ENCODE assay signal across 8 mouse cellular contexts in the genomic region with DNA sequence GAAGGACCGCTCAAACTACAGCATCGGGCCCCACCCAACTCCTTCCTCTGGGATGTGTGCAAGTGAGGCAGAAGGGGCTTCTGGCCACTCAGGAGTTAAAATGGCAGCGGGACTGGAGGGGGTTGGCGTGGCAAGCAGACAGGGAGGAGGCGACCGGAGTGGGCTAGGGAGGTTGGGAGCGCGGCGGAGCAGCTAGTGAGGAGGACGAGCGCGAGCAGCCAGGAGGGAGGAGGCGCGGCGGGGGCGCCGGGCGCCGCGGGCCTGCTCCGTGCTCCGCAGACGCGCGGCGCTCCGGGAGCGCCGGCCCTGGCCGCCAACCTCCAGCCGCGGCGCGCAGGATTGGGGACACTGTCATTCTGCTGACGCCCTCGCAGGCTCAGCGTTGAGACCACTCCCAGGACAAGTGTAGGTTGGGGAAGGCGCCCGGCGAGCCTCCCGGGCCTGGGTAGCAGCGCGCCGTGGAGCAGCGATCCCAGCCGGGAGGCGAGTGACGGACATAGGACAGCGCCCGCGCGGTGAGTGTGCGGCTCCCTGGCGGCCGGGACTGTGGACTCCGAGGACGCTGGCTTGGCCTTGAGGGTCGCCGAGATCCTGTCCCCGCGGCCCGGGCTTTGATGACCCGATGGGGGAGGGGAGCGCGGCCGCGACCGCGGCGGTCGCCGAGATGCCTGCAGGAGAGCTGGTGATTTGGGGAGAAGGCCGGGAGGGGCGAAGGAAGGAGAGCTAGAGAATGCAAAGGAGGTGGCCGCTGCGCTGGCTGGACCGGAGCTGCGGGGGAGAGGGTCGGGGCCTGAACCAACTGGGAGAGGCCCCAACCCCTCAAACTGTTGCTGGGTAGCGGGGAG. TPM values are rescaled to one million over a fixed set of nuclear protein-coding genes. Genes with fewer than 3 reads are reported as not detected.
DNase-seq lines count a peak whose midpoint lies in the region; ATAC-seq lines count a peak whose summit lies in the region.

A gene (plus strand): TSS at position 113 of the 845 bp plus-strand sequence.

- peak within 1 kb of the TSS; percentile 82 for H3K4me2 ChIP-seq in forebrain, embryonic 11.5 days (ENCODE audit: low read depth, low read length, severe bottlenecking)

- H3K36me3 ChIP-seq in forebrain, embryonic 11.5 days (ENCODE audit: control insufficient read depth, insufficient read depth, low read length) = no peaks in the 10 kb centered on the region

- H3K9me3 ChIP-seq in forebrain, embryonic 11.5 days (ENCODE audit: control insufficient read depth, low read length) = no peaks in the 10 kb centered on the region

- H3K4me1 ChIP-seq in forebrain, embryonic 11.5 days (replicated peaks; ENCODE audit: control insufficient read depth, insufficient read depth, low read length) = peaks cover 12% of the 10 kb centered on the region; the same call in 1 of the 2 replicates

- peaks cover 9% of the 10 kb centered on the region for H3K27me3 ChIP-seq in forebrain, embryonic 11.5 days (ENCODE audit: control insufficient read depth, insufficient read depth, low read length)

- H3K9ac ChIP-seq in forebrain, embryonic 11.5 days (ENCODE audit: low read length) = peak within 1 kb of the TSS; percentile 70

- intact Hi-C loops in heart, postnatal 10 days (cut with DNase I) = no loop called here

- peak within 1 kb of the TSS; percentile 25; the same call in 1 of the 2 replicates for H3K27ac ChIP-seq in forebrain, embryonic 11.5 days (ENCODE audit: low read depth, low read length)

- peak; percentile 77 for ATAC-seq in forebrain, embryonic 11.5 days (replicated peaks; ENCODE audit: low FRiP score)
- no peak for ATAC-seq in CD4-positive, CD25-positive, alpha-beta regulatory T cell, adult 4 months

- DNase-seq in Muller cell, postnatal 12 days (ENCODE audit: inconsistent ontology term) = peak; percentile 73
- peak; percentile 51 for DNase-seq in brain, embryonic 18.5 days (ENCODE audit: low read depth, low spot score)
- peak; percentile 82 for DNase-seq in forebrain, embryonic 11.5 days (ENCODE audit: low spot score)
- DNase-seq in heart, postnatal 10 days = peak; percentile 61 to 62
- DNase-seq in layer of hippocampus, postnatal 25 days (ENCODE audit: extremely low spot score in 1 of 2, low spot score in 1 of 2) = peak; percentile 63 to 65
- peak; percentile 11 for DNase-seq in lung, postnatal 14 days
- DNase-seq in right cerebral cortex, postnatal 25 days = peak; percentile 81

- H3K4me3 ChIP-seq in forebrain, embryonic 11.5 days (ENCODE audit: low read depth, low read length) = peak within 1 kb of the TSS; percentile 56

- under 1% methylated on average over 80 of the region's 80 CpGs for WGBS in forebrain, embryonic 11.5 days

RNA-seq across cellular contexts. Expression of the gene that starts here (rescaled TPM):
- 10.2 and 11.1 TPM in 2 replicates for polyA plus RNA-seq in forebrain, embryonic 11.5 days (2014; fragmentation: Nextera tagmentation; extraction: Ambion mirVana)
- 1 to 10 TPM; 4.7 to 6.0 TPM for total RNA-seq in heart, postnatal 10 days (2021)
- 100 to 1,000 TPM; 208 to 219 TPM for total RNA-seq in layer of hippocampus, postnatal 25 days (2021)
- not detected for polyA plus RNA-seq in CD4-positive, CD25-positive, alpha-beta regulatory T cell, adult 4 months (2017; shearing (Covaris generic))

Comparison
In these comparisons a context has a peak if more than half of its experiments do, and no peak if none do; other contexts are left out.
1. RNA of the gene that starts here (total RNA-seq): 208 to 219 TPM in layer of hippocampus, postnatal 25 days; 4.7 to 6.0 TPM in heart, postnatal 10 days; every median in the first group is over 10 times any median in the second.
2. RNA of the gene that starts here (polyA plus RNA-seq): 10.2 to 11.1 TPM in forebrain, embryonic 11.5 days; not detected in CD4-positive, CD25-positive, alpha-beta regulatory T cell, adult 4 months; every median in the first group is over 10 times any median in the second.
3. DNase-seq: peak in every context shown above with its lines; median percentile 82 in forebrain, embryonic 11.5 days; 81 in right cerebral cortex, postnatal 25 days; 73 in Muller cell, postnatal 12 days; 64 in layer of hippocampus, postnatal 25 days; 62 in heart, postnatal 10 days; 51 in brain, embryonic 18.5 days; 11 in lung, postnatal 14 days.